Mouse (Mus musculus) frontal cortex, adult 2 months (tissue): Measurements from ENCODE around the gene Slc27a2. TPM values are rescaled to one million over a fixed set of nuclear protein-coding genes. Genes with fewer than 3 reads are reported as not detected.

ENCODE experiments used
- DNase-seq, 2 experiments: peaks; one replicate each; pipeline ENCODE4 v3.0.0; 2022; ENCODE audit warnings: low spot score in 1 of 2; ENCODE audit errors: extremely low spot score in 1 of 2
- polyA plus RNA-seq: library from polyadenylated mRNA; depleted of rRNA; stranded (reverse); fragments of >200 nt; gene quantifications from 2 replicates; pipeline ENCODE4 v1.2.3, GENCODE M21; 2012

The Slc27a2 gene
- polyA plus RNA-seq, 1 experiment, result 4.5 TPM

DNA sequence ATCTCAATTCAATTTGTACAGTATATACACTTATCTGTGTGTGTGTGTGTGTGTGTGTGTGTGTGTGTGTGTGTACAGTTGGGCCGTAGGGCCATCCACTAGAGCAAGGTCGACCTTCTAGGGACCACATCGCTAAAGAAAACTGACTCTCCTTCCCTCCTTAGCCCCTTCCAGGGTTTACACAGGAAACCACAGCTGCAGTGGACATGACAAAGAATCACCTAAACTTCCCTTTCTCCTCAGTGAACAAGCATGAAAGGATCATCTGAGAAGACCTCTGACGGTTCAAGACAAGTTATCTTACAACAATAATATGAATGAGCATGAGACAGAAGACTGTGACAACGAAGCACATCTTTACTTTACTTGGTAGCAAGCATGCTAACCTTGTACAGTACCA is 311 bp upstream of the Slc27a2 start:
- DNase-seq, result no peak

DNA sequence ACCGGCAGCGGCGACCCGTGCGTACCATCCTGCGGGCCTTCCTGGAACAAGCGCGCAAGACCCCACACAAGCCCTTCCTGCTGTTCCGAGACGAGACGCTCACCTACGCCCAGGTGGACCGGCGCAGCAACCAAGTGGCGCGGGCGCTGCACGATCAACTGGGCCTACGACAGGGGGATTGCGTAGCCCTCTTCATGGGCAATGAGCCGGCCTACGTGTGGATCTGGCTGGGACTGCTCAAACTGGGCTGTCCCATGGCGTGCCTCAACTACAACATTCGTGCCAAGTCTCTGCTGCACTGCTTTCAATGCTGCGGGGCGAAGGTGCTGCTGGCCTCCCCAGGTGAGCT is 1.1 kb downstream of the Slc27a2 start:
- no peak for DNase-seq

DNA sequence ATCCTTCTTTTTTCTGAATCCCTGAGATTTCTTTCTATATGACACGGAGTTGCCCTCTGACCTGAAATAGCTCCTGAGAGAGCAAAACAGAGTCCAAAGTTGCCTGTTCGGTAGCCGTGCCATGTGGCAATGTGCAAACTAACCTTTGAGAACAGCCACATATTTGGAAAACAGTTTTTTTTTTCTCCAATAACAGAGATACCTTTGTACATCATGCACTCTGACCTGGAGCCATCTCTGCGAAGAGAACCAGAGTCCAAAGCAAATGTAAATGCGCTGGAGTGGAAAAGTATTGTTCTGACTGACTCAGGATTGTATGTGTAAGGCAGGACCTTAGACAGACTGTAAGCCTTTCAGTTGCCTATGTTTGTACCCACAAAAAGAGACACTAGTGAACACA is 3.3 kb downstream of the Slc27a2 start:
- DNase-seq, result no peak

- DNase-seq, result no peak
These were observed 7.9 kb downstream of the Slc27a2 start for GRCm38 (mm10) chr2:126560094-126560493.

- DNase-seq, result no peak
These were observed 11.4 kb downstream of the Slc27a2 start for GRCm38 (mm10) chr2:126563411-126564105.

- DNase-seq, result no peak
These were observed 20.0 kb downstream of the Slc27a2 start for GRCm38 (mm10) chr2:126572163-126572562.

- DNase-seq, result no peak
These were observed 20.5 kb downstream of the Slc27a2 start for GRCm38 (mm10) chr2:126572747-126573146.

GRCm38 (mm10) chr2:126575391-126576176 is 23.4 kb downstream of the Slc27a2 start:
- no peak for DNase-seq

GRCm38 (mm10) chr2:126577362-126577761 is 25.2 kb downstream of the Slc27a2 start:
- DNase-seq, result no peak

DNA sequence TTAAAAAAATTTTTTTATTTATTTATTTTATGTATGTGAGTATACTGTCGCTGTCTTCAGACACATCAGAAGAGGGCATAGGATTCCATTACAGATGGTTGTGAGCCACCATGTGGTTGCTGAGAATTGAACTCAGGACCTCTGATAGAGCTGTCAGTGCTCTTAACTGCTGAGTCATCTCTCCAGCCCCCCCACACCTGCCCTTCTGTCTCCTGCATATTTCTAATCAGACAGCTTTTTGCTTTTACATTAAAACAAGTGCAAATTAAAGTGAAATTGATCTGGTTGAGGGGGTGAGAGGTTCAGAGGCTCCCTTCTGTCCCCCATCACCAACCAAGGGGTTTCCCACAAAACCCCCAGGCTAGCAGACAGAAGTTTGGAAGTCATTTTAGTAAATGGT is 27.1 kb downstream of the Slc27a2 start:
- no peak for DNase-seq

DNA sequence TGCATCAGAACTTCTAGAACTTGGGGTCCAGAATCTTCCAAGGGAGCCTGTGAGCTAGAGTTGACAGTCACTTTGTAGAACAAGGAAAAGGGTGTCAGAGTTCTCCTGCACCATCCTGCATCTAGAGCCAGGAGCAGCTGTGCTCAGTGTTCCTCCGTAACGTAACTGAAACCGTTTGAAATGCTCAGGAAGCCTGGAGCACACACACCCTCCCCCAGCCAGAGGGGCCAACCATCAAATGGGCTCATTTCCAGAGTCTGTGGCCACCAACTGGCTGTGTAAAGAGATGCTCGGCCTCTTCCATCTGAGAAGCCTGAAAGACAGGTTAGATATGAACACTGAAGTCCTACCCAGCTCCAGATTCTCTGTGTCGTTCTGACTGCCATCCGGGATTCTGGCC is 31.8 kb downstream of the Slc27a2 start:
- DNase-seq, result no peak

DNA sequence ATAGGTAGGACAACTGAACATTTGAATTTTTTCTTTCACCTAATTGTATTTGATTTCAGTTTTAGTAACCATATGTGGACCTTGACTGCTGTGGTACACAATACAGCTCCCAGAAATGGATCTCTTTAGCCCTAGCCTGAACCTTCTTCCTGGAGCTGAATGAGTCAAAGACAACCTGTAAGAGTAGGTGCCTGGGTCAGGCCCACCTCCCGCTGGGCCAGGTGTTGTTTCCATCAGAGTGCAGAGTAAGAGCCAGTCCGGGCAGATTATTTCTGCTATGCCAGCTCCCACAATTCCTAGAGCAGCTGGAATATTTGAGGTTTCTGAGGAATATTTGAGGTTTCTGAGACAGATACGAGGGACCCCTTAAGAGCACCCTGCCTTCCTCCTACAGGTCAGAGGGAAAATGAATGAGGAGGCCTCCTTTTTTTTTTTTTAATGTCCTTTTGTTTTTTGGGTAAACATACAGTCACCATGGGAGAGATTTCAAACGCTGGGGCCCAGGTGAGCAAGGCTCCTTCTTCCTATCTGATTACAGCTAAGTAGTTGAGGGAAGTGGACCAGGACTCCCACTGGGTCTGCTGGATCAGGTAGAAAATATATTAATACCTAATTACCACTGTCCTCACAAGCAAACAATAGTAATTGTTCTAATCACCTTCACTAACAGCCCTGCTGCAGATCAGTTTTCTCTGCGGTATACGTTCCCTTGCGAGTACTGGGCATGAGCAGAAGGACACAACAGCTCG is 32.6 kb downstream of the Slc27a2 start:
- DNase-seq, result no peak

DNA sequence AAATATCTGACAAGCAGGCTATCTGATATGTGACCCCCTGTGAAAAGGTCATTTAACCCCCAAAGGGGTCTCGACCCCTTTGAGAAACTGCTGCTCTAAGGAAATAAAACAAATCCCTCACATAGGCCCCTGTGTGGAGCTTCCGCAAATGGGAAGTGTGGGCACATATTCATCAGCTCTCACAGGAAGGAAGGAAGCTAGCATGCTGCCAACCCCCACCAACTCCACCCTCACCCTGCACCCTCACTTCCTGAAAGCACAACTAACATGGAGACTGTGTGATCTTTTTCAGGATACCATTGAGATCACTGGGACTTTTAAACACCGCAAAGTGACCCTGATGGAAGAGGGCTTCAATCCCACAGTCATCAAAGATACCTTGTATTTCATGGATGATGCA is 35.3 kb downstream of the Slc27a2 start:
- no peak for DNase-seq

DNA sequence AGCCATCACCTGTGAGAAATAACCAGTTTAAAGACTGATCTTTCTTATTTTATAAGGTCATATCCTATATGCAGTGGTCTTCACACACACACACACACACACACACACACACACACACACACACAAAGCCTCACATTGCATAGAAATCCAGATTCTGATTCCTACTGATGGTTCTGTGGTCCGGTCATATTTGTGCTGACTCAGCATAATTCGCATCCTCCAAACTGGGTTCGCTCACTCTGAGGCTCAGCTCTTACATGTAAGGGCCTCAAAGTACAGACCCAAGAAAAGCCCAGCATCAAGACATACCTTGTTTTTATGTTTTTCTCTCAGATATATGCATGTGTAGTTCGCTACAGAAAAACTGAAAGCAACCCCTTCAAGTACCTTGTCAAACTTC is 39.1 kb downstream of the Slc27a2 start:
- no peak for DNase-seq

DNA sequence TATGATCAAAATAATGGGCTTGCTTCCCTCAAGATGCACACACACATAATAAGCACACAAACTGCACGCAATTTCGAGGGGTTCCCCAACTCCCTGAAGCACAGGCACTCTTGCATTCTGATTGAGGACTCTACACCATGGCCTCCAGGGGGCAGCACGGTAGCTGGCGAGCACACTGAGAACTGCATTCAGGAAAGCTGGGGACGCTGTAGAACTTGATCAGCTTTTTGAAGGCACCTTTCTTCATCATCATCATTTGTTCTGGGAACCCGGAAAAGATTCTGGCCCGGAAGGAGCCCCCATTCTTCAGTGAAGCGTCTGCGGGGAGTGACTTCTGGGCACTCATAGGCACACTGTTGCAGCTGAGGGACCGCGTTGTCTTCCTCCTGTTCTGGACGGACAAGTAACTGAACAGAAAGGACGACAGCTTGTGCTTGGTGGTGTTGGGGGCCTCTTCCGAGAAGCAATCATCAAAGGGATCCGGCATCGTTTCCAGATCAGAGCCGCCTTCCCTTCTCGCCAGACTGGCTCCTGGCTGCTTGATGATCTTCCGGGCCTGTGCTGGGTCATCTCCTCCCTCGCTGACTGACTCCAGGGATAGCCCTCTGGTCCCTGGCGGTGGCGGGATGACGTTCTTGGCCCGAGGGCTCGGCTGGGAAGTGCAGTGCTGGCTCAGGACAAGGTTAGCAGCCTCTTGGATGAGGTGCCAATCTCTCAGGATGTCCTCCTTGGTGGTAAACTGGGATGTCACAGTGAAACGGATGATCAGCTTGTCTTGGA is 41.8 kb downstream of the Slc27a2 start:
- DNase-seq, result peak in 1 of 2 experiments; percentile 71

DNA sequence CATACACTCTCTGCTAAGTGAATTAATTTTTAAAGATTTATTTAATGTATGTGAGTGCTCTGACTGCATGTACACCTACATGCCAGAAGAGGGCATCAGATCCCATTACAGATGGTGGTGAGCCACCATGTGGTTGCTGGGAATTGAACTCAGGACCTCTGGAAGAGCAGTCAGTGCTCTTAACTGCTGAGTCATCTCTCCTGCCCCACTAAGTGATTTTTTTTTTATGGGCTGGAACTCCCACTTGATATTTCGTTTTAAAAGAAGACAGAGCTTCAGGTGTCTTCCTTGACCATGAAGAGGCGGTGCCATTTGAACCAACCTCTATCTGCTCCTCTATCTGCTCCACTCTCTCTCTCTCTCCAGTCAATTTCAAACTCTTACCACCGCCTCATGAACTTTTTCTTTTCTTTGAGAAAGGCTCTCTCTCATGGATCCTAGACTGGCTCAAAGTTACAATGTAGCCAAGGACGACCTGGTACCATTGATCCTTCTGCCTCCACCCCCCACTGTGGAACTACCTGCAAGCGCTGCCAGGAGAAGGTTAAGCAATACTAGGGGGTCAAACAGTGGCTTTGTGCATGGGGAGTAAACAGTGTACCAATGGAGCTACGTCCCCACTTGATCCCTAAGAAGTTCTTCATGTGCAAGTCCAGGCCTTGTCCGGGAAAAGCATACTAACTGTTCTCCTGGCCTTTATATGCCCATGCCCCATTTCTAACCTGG is 44.3 kb downstream of the Slc27a2 start:
- DNase-seq, result no peak

GRCm38 (mm10) chr2:126597279-126598241 is 45.4 kb downstream of the Slc27a2 start:
- DNase-seq, result no peak

DNA sequence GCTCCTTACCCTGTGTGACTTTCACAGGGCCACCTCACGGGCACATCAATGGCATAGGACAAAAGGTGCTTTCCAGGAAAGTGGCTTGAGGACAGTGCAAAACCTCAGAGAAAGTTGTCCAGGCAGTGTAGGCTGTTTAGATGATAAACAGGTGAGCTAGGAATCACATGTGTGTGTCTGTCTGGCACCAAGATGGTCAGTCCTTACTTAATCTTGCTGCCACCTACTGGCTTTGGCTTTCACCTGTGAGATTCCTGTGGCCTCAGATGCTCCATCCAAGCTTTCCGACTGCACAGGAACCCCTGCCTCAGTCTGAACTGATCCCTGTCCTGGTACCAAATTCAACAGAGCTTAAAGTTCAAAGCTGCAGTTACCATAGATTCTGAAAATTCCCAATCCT is 46.2 kb downstream of the Slc27a2 start:
- DNase-seq, result no peak

DNA sequence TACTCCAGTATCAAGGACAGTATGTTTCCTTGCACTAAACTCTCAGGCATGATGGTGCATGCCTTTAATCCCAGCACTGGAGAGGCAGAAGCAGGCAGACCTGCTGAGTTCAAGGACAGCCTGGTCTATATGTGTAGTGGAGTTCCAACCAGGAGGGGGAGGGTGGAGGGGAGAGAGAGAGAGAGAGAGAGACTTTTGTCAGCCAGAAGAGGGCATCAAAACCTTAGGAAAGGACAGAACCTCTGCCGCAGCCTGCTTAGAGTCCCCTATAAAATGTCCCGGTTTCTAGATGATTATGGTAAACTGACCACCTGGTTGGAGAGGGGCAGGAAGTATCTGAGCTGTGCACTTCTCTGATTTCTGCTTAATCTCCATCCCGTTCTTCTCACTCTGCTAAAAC is 46.8 kb downstream of the Slc27a2 start:
- DNase-seq, result no peak
